Mouse (Mus musculus) neural tube, embryonic 11.5 days (tissue): Measurements from ENCODE around the gene Tnrc6c. TPM values are rescaled to one million over a fixed set of nuclear protein-coding genes. Genes with fewer than 3 reads are reported as not detected.
A peak's percentile ranks its signal among the peaks of the same experiment; 100 is the strongest.

ENCODE experiments used
- ATAC-seq: fragments of 200-750 bp; cut with Nextera tagmentation; 2 replicates; pipeline ENCODE4 v1.8.0; 2017; ENCODE audit warnings: moderate number of reproducible peaks, mild to moderate bottlenecking, moderate TSS enrichment, moderate library complexity; ENCODE audit not compliant: insufficient read depth, low FRiP score, low TSS enrichment
- DNase-seq: peaks from one replicate; pipeline ENCODE4 v3.0.0-alpha.2; 2015; ENCODE audit warnings: low spot score
- H3K27ac ChIP-seq: fragments of 300-500 bp; sonication (generic); 2 replicates; pipeline ENCODE4 v1.5.1; 2014; ENCODE audit warnings: low read depth, mild to moderate bottlenecking, low read length
- H3K27me3 ChIP-seq: fragments of 300-500 bp; sonication (generic); 2 replicates; pipeline ENCODE4 v1.6.1; 2014; ENCODE audit warnings: mild to moderate bottlenecking, low read length, mixed read lengths; ENCODE audit not compliant: control insufficient read depth, insufficient read depth
- H3K36me3 ChIP-seq: fragments of 300-500 bp; sonication (generic); 2 replicates; pipeline ENCODE4 v1.6.1; 2014; ENCODE audit warnings: mild to moderate bottlenecking, low read length, moderate library complexity, mixed read lengths; ENCODE audit not compliant: control insufficient read depth, insufficient read depth
- H3K4me1 ChIP-seq: fragments of 300-500 bp; sonication (generic); 2 replicates; pipeline ENCODE4 v1.6.1; 2014; ENCODE audit warnings: low read length, mixed read lengths; ENCODE audit not compliant: control insufficient read depth, insufficient read depth
- H3K4me2 ChIP-seq: fragments of 300-500 bp; sonication (generic); 2 replicates; pipeline ENCODE4 v1.6.1; 2014; ENCODE audit warnings: low read depth, mild to moderate bottlenecking, moderate library complexity
- H3K4me3 ChIP-seq: fragments of 300-500 bp; sonication (generic); 2 replicates; pipeline ENCODE4 v1.5.1; 2014; ENCODE audit warnings: low read depth, low read length
- H3K9ac ChIP-seq: fragments of 300-500 bp; sonication (generic); 2 replicates; pipeline ENCODE4 v1.6.1; 2014; ENCODE audit warnings: mild to moderate bottlenecking, low read length
- H3K9me3 ChIP-seq: fragments of 300-500 bp; sonication (generic); 2 replicates; pipeline ENCODE4 v1.6.1; 2016; ENCODE audit warnings: low read length; ENCODE audit not compliant: control insufficient read depth
- WGBS: fragments of 180-500 bp; shearing (Covaris S2); extraction: QIAGEN DNeasy Blood & Tissue Kit; methylation state at CpG from one replicate; pipeline ENCODE4 v1.1.7; 2014; 5-methylcytosine and 5-hydroxymethylcytosine counted together
- polyA plus RNA-seq: library from polyadenylated mRNA; unstranded; fragments of >200 nt; fragmentation: Nextera tagmentation; extraction: Ambion mirVana; gene quantifications from 2 replicates; pipeline ENCODE4 v1.2.1, GENCODE M21; 2014

Tnrc6c gene
- polyA plus RNA-seq, 1 experiment from 2014 or later = 18.2 TPM

- H3K4me2 ChIP-seq = peak overlapping the region; percentile 19
- H3K36me3 ChIP-seq = no peaks in the 10 kb centered on the region
- H3K9ac ChIP-seq = peak overlapping the region; percentile 37; the same call in 1 of the 2 replicates
- peak overlapping the region; percentile 76 for H3K27ac ChIP-seq
- H3K4me3 ChIP-seq = no peak overlapping the region
- peak; percentile 64 for DNase-seq
- no peaks in the 10 kb centered on the region for H3K9me3 ChIP-seq
- H3K27me3 ChIP-seq = 0 out of 2 replicates have a peak, but pooled peaks cover 6% of the 10 kb centered on the region
- H3K4me1 ChIP-seq = peaks cover 15% of the 10 kb centered on the region
- no peak for ATAC-seq
- WGBS = 8% methylated on average over 9 of the region's 9 CpGs
These were observed 26.3 kb upstream of the Tnrc6c start for GRCm38 (mm10) chr11:117627746-117628311.

DNA sequence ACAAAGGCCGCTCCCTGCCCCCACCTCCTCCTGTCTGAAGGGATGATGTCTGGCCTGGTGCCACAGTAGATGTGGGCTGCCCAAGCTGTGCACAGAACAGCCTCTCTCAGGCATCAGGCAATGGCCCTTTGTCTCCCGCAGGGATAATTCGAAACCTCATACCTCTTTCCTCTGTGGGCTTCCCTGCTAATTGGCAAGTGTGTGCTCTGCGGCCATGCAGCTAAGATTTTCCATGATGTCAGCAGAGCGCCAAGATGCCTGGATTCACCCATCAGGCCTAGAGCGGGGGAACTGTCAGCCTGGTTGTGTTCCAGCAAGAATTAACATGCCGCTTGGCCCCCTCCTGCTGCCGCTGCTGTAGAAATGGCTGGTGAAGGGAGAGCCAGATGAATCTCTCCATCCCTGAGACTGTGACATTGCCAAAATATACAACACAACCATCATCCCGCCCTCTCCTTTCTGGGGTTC is 25.7 kb upstream of the Tnrc6c start:
- Histone ChIP-seq H3K9ac (peak overlapping the region; percentile 37; the same call in 1 of the 2 replicates), H3K4me1 (peaks cover 15% of the 10 kb centered on the region), H3K27ac (peak overlapping the region; percentile 76), H3K4me2 (peak overlapping the region; percentile 19), H3K9me3 (no peaks in the 10 kb centered on the region), H3K27me3 (0 out of 2 replicates have a peak, but pooled peaks cover 6% of the 10 kb centered on the region), H3K36me3 (no peaks in the 10 kb centered on the region), H3K4me3 (no peak overlapping the region)
- DNase-seq (no peak), ATAC-seq (no peak)
- 10% methylated on average over 9 of the region's 9 CpGs for WGBS

DNA sequence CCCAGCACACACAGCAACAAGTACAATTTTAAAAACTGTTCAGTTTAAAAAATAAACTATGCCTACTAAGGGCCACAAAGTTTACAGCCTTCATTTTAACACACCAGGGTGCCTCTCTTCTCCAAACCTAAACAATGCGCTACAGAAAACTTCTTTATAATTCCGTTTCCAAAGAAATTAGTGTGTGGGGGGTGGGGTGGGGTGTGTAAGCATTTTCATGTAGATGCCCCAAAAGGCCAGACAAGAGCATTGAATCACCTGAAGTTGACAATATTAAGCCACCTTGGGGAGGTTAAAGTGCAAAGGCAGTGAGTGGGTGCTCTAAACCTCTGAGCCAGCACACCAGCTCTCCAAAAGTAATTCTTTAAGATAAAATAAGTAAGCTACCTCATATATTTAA is 24.2 kb upstream of the Tnrc6c start:
- Histone ChIP-seq H3K4me1 (peaks cover 15% of the 10 kb centered on the region), H3K27me3 (0 out of 2 replicates have a peak, but pooled peaks cover 6% of the 10 kb centered on the region), H3K4me3 (no peak overlapping the region), H3K9me3 (no peaks in the 10 kb centered on the region), H3K4me2 (no peak overlapping the region), H3K27ac (no peak overlapping the region), H3K36me3 (no peaks in the 10 kb centered on the region), H3K9ac (no peak overlapping the region)
- no peak for DNase-seq
- ATAC-seq = no peak
- WGBS = 62% methylated on average over 2 of the region's 2 CpGs

DNA sequence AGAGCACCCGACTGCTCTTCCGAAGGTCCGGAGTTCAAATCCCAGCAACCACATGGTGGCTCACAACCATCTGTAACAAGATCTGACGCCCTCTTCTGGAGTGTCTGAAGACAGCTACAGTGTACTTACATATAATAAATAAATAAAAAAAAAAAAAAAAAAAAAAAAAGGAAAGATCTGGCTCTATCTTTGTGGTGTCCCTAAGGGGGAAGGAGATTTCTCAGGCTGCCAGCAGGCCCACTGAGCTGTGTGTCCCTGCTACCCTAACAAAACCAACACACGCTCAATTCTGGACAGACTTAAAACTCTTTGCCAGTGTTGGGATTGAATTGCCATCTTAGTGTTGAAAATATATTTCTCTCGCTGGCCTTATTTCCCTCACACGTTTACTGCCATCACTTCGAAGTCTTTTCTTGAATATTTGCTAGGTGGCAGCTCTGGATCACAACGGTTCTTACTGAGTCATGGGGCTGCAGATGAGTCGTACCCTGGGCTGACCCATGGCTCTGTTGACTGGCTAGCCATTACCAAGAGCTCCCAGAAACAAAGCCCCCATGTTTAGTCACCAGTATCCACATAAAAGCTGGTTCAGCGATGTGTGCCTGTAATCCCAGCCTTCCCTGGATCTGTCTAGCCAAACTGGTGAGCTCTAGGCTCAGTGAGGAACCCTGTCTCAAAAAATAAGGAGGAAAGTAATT is 23.1 kb upstream of the Tnrc6c start:
- 94% methylated on average over 10 of the region's 11 CpGs for WGBS
- no peaks in the 10 kb centered on the region for H3K9me3 ChIP-seq
- 0 out of 2 replicates have a peak, but pooled peaks cover 6% of the 10 kb centered on the region for H3K27me3 ChIP-seq
- H3K27ac ChIP-seq = no peak overlapping the region
- ATAC-seq = no peak
- H3K4me3 ChIP-seq = no peak overlapping the region
- no peak overlapping the region for H3K4me2 ChIP-seq
- no peak overlapping the region for H3K9ac ChIP-seq
- H3K36me3 ChIP-seq = no peaks in the 10 kb centered on the region
- peaks cover 15% of the 10 kb centered on the region for H3K4me1 ChIP-seq
- no peak for DNase-seq

DNA sequence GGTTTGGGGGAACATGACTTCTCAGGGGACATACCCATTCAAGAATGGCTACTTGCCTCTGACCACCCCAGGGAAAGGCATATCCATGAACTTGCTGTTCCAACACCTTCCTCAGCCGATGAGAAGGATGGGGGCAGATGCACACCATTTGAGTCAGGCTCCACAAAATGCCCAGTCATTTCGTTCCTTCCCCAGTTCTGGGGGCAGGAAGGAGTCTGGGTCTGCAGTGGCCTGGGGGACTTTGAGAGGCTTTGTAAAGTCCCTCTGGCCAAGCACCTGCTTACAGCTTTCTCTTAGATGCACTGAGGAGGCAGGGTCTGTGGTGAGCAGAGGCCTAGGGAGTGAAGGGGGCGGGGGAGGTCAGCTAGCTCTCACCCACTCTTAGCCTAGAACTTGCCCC is 20.8 kb upstream of the Tnrc6c start:
- Histone ChIP-seq H3K27ac (no peak overlapping the region), H3K27me3 (0 out of 2 replicates have a peak, but pooled peaks cover 2% of the 10 kb centered on the region), H3K4me2 (no peak overlapping the region), H3K9me3 (no peaks in the 10 kb centered on the region), H3K4me1 (peaks cover 7% of the 10 kb centered on the region), H3K4me3 (no peak overlapping the region), H3K36me3 (no peaks in the 10 kb centered on the region), H3K9ac (no peak overlapping the region)
- DNase-seq (no peak), ATAC-seq (no peak)
- WGBS = 85% methylated on average over 3 of the region's 3 CpGs

- no peak overlapping the region for H3K4me3 ChIP-seq
These were observed 15.7 kb upstream of the Tnrc6c start for GRCm38 (mm10) chr11:117638386-117638785.

DNA sequence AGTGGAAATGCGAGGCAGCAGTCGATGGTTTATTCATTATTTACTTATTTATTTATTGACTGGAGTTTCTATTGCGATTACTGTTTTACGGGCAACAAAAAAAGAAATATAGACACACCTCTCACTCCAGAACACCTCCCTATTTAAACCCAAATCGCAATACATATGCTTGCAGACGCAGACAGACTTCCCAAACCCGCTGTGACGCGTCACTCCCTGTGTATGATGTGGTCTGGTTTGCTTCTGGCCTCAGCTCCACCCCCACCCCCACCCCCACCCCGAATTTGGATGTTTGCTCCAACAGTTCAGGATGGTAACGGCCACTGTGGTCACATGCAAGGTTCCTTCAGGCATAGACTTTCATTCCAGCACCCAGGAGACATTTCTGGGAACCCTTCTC is 15.3 kb upstream of the Tnrc6c start:
- no peak overlapping the region for H3K4me3 ChIP-seq
- peaks cover 6% of the 10 kb centered on the region for H3K4me1 ChIP-seq
- H3K9ac ChIP-seq = no peak overlapping the region
- H3K27me3 ChIP-seq = no peaks in the 10 kb centered on the region
- ATAC-seq (no peak), DNase-seq (no peak)
- WGBS = 68% methylated on average over 11 of the region's 11 CpGs
- no peaks in the 10 kb centered on the region for H3K9me3 ChIP-seq
- H3K4me2 ChIP-seq = no peak overlapping the region
- no peaks in the 10 kb centered on the region for H3K36me3 ChIP-seq
- H3K27ac ChIP-seq = no peak overlapping the region

More at GRCm38 (mm10) chr11:117638386-117638785, 15.7 kb upstream of the Tnrc6c start:
- H3K9me3 ChIP-seq = no peaks in the 10 kb centered on the region
- H3K27me3 ChIP-seq = no peaks in the 10 kb centered on the region
- H3K4me2 ChIP-seq = no peak overlapping the region
- no peak overlapping the region for H3K9ac ChIP-seq
- H3K27ac ChIP-seq = no peak overlapping the region
- peaks cover 4% of the 10 kb centered on the region; the same call in 1 of the 2 replicates for H3K4me1 ChIP-seq
- DNase-seq (no peak), ATAC-seq (no peak)
- H3K36me3 ChIP-seq = no peaks in the 10 kb centered on the region
- 45% methylated on average over 7 of the region's 7 CpGs for WGBS

GRCm38 (mm10) chr11:117639331-117639970 is 14.6 kb upstream of the Tnrc6c start:
- Histone ChIP-seq H3K4me1 (peaks cover 7% of the 10 kb centered on the region), H3K9me3 (no peaks in the 10 kb centered on the region), H3K4me3 (no peak overlapping the region), H3K27me3 (no peaks in the 10 kb centered on the region), H3K4me2 (no peak overlapping the region), H3K27ac (no peak overlapping the region), H3K36me3 (no peaks in the 10 kb centered on the region), H3K9ac (no peak overlapping the region)
- 76% methylated on average over 7 of the region's 7 CpGs for WGBS
- ATAC-seq (no peak), DNase-seq (no peak)
